Mouse (Mus musculus): Measurements from ENCODE around the gene Tmem119. TPM values are rescaled to one million over a fixed set of nuclear protein-coding genes. Genes with fewer than 3 reads are reported as not detected.
A peak's percentile ranks its signal among the peaks of the same experiment; 100 is the strongest.

Tmem119 gene
- total and polyA plus RNA-seq, 3 experiments, result 0.13 TPM; not detected in 2

DNA sequence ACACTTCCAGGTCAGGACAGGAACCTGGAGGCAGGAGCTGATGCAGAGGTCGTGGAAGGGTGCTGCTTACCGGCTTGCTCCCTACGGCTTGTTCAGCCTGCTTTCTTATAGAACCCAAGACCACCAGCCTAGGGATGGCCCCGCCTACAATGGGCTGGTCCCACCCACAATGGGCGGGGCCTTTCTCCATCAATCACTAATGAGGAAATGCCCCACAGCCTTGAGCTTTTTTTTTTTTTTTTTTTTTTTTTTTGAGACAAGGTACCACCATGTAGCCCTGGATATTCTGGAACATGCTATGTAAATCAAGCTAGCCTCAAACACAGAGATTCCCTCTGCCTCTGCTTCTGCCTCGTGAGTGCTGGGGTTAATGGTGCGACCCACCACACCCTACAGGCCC lies 18.4 kb downstream of the Tmem119 start:
- no peak overlapping the region for H3K9ac ChIP-seq (ENCODE audit: control insufficient read depth, low read depth, low read length, poor library complexity, severe bottlenecking)
- no peaks in the 10 kb centered on the region for H3K27me3 ChIP-seq (ENCODE audit: control insufficient read depth in 1 of 2, insufficient read depth in 2 of 2, low read length in 2 of 2)

DNA sequence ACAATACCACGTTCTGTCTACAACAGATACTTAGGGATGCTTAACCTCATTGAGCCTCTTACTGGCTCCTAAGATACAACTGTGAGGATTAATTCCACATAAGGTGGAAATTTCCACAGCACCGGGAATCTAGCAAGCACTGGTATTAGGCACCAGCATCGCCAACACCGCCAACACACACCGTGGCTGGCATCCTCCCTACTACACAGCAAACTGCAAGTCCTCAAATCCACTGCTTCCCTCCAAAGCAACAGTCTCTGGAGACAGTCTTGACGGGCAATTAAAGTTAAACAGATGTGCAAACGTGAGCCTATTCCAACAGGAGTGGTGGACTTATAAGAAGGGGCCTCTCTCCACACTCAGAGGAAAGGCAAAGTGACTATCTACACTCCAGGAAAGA lies 19.1 kb downstream of the Tmem119 start:
- no peak for DNase-seq (ENCODE audit: low read depth, low spot score)
- Histone ChIP-seq H3K4me3 (ENCODE audit: control insufficient read depth in 1 of 2, insufficient read depth in 1 of 2, low read depth in 2 of 2, low read length in 2 of 2) (no peak overlapping the region), H3K4me1 (ENCODE audit: control insufficient read depth in 1 of 2, insufficient read depth in 2 of 2, low read length in 2 of 2) (no peaks in the 10 kb centered on the region), H3K27ac (ENCODE audit: control insufficient read depth, low read depth, low read length) (no peak overlapping the region), H3K9ac (ENCODE audit: control insufficient read depth, low read depth, low read length, poor library complexity, severe bottlenecking) (no peak overlapping the region), H3K9me3 (replicated peaks; ENCODE audit: insufficient read depth, low read length) (no peaks in the 10 kb centered on the region), H3K27me3 (ENCODE audit: control insufficient read depth in 1 of 2, insufficient read depth in 2 of 2, low read length in 2 of 2) (no peaks in the 10 kb centered on the region), H3K79me2 (ENCODE audit: control insufficient read depth, insufficient read depth, low read length, poor library complexity) (no peaks in the 10 kb centered on the region), H3K36me3 (ENCODE audit: control insufficient read depth in 1 of 2, insufficient read depth in 2 of 2, low read length in 2 of 2) (no peaks in the 10 kb centered on the region)
- TF ChIP-seq NRF1 (IDR thresholded peaks at IDR 0.05; ENCODE audit: insufficient read depth, low read depth, low read length, poor library complexity, severe bottlenecking), result no peak
- TF ChIP-seq USF1 (IDR thresholded peaks at IDR 0.05; ENCODE audit: low read depth, low read length), result no peak
- no peak for TF ChIP-seq ZC3H11A (IDR thresholded peaks at IDR 0.05; ENCODE audit: low read depth, low read length)
- no peak for TF ChIP-seq HCFC1 (IDR thresholded peaks at IDR 0.05; ENCODE audit: low read depth, low read length)
- TF ChIP-seq ETS1 (IDR thresholded peaks at IDR 0.05; ENCODE audit: low read depth, low read length), result no peak
- no peak for TF ChIP-seq ZKSCAN1 (IDR thresholded peaks at IDR 0.05; ENCODE audit: low read depth, low read length)
- TF ChIP-seq JUND (IDR thresholded peaks at IDR 0.05; ENCODE audit: low read depth, low read length), result no peak
- TF ChIP-seq CHD2 (IDR thresholded peaks at IDR 0.05; ENCODE audit: low read length), result no peak
- no peak for TF ChIP-seq TCF12 (IDR thresholded peaks at IDR 0.05; ENCODE audit: low read depth, low read length)
- TF ChIP-seq ZNF384 (IDR thresholded peaks at IDR 0.05; ENCODE audit: low read depth, low read length), result no peak
- no peak for TF ChIP-seq CTCF (IDR thresholded peaks at IDR 0.05 in 2 of 3, conservative IDR thresholded peaks at IDR 0.05 in 1 of 3; ENCODE audit: control insufficient read depth in 1 of 3, insufficient read depth in 1 of 3, low read depth in 2 of 3, low read length in 3 of 3, poor library complexity in 1 of 3, severe bottlenecking in 1 of 3)
- no peak for TF ChIP-seq MYB (IDR thresholded peaks at IDR 0.05; ENCODE audit: low read depth, low read length)

More for the DNA sequence above, 18.4 kb downstream of the Tmem119 start:
- H3K4me1 ChIP-seq (ENCODE audit: control insufficient read depth in 1 of 2, insufficient read depth in 2 of 2, low read length in 2 of 2), result no peaks in the 10 kb centered on the region
- no peak overlapping the region for H3K4me3 ChIP-seq (ENCODE audit: control insufficient read depth in 1 of 2, insufficient read depth in 1 of 2, low read depth in 2 of 2, low read length in 2 of 2)
- no peaks in the 10 kb centered on the region for H3K79me2 ChIP-seq (ENCODE audit: control insufficient read depth, insufficient read depth, low read length, poor library complexity)
- TF ChIP-seq EP300 (IDR thresholded peaks at IDR 0.05; ENCODE audit: low read depth in 1 of 2, low read length in 2 of 2), result no peak
- TF ChIP-seq ZNF384 (IDR thresholded peaks at IDR 0.05; ENCODE audit: low read depth, low read length), result peak; percentile 89
- no peaks in the 10 kb centered on the region for H3K36me3 ChIP-seq (ENCODE audit: control insufficient read depth in 1 of 2, insufficient read depth in 2 of 2, low read length in 2 of 2)
- DNase-seq (ENCODE audit: low read depth, low spot score), result no peak
- no peaks in the 10 kb centered on the region for H3K9me3 ChIP-seq (replicated peaks; ENCODE audit: insufficient read depth, low read length)
- no peak overlapping the region for H3K27ac ChIP-seq (ENCODE audit: control insufficient read depth, low read depth, low read length)

GRCm38 (mm10) chr5:113780763-113781162 lies 19.6 kb downstream of the Tmem119 start:
- Histone ChIP-seq H3K79me2 (ENCODE audit: control insufficient read depth, insufficient read depth, low read length, poor library complexity) (no peaks in the 10 kb centered on the region), H3K9me3 (replicated peaks; ENCODE audit: insufficient read depth, low read length) (no peaks in the 10 kb centered on the region), H3K4me3 (ENCODE audit: control insufficient read depth in 1 of 2, insufficient read depth in 1 of 2, low read depth in 2 of 2, low read length in 2 of 2) (no peak overlapping the region), H3K9ac (ENCODE audit: control insufficient read depth, low read depth, low read length, poor library complexity, severe bottlenecking) (no peak overlapping the region), H3K27ac (ENCODE audit: control insufficient read depth, low read depth, low read length) (no peak overlapping the region), H3K27me3 (ENCODE audit: control insufficient read depth in 1 of 2, insufficient read depth in 2 of 2, low read length in 2 of 2) (no peaks in the 10 kb centered on the region), H3K4me1 (ENCODE audit: control insufficient read depth in 1 of 2, insufficient read depth in 2 of 2, low read length in 2 of 2) (0 out of 4 replicates have a peak, but pooled peaks cover 0 to 2% of the 10 kb centered on the region in 2 experiments), H3K36me3 (ENCODE audit: control insufficient read depth in 1 of 2, insufficient read depth in 2 of 2, low read length in 2 of 2) (no peaks in the 10 kb centered on the region)
- DNase-seq (ENCODE audit: low read depth, low spot score), result no peak
- TF ChIP-seq KAT2A (conservative IDR thresholded peaks at IDR 0.05; ENCODE audit: low read depth, low read length), result no peak
- no peak for TF ChIP-seq SIN3A (IDR thresholded peaks at IDR 0.05; ENCODE audit: low read length)
- no peak for TF ChIP-seq CTCF (IDR thresholded peaks at IDR 0.05 in 2 of 3, conservative IDR thresholded peaks at IDR 0.05 in 1 of 3; ENCODE audit: control insufficient read depth in 1 of 3, insufficient read depth in 1 of 3, low read depth in 2 of 3, low read length in 3 of 3, poor library complexity in 1 of 3, severe bottlenecking in 1 of 3)
- no peak for TF ChIP-seq MYB (IDR thresholded peaks at IDR 0.05; ENCODE audit: low read depth, low read length)
- no peak for TF ChIP-seq TCF12 (IDR thresholded peaks at IDR 0.05; ENCODE audit: low read depth, low read length)
- TF ChIP-seq MYC (IDR thresholded peaks at IDR 0.05; ENCODE audit: low read depth, low read length), result no peak
- TF ChIP-seq USF2 (IDR thresholded peaks at IDR 0.05; ENCODE audit: borderline replicate concordance in 1 of 2, insufficient read depth in 1 of 2, low read depth in 1 of 2, low read length in 2 of 2), result no peak
- TF ChIP-seq CHD1 (IDR thresholded peaks at IDR 0.05; ENCODE audit: low read depth, low read length), result no peak
- TF ChIP-seq TBP (IDR thresholded peaks at IDR 0.05; ENCODE audit: low read depth, low read length), result no peak
- no peak for TF ChIP-seq ETS1 (IDR thresholded peaks at IDR 0.05; ENCODE audit: low read depth, low read length)
- no peak for TF ChIP-seq GABPA (IDR thresholded peaks at IDR 0.05; ENCODE audit: low read depth, low read length)
- no peak for TF ChIP-seq RCOR1 (IDR thresholded peaks at IDR 0.05; ENCODE audit: low read depth, low read length)
- no peak for TF ChIP-seq MEF2A (IDR thresholded peaks at IDR 0.05; ENCODE audit: extremely low read depth, insufficient replicate concordance, low read depth, low read length, poor library complexity, severe bottlenecking)

Data from MEL (cell line).